Mouse (Mus musculus): ENCODE data around the gene Fam241a. TPM values are rescaled to one million over a fixed set of nuclear protein-coding genes. Genes with fewer than 3 reads are reported as not detected.
A peak's percentile ranks its signal among the peaks of the same experiment; 100 is the strongest.

Gene Fam241a
- polyA plus RNA-seq, 1 experiment from 2014 or later, result 4.9 TPM

DNA sequence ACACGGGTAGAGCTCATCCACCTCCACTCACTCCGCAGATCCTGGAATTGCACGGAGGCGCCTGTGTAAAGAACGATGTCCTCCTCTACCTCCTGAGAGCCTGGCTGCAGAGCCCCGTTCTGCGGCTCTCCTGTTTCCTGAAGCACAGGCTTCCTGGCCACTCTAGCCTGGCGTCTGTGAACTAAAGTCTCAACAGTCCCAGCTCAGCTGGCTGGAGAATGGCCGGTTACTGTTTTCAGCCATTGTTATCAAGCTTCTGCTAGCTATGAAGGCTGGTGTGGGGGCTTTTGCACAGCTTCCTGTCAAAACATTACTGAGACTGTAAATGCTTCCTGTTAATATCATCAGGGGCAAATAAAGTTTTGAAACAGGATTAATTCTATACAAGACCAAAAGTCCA is 24.5 kb downstream of the Fam241a start:
- ATAC-seq (replicated peaks; ENCODE audit: insufficient number of reproducible peaks, low FRiP score, low TSS enrichment, low read depth), result no peak
- no peak for DNase-seq (ENCODE audit: low spot score)
- Histone ChIP-seq H3K4me2 (ENCODE audit: low read depth, low read length) (no peak overlapping the region), H3K27me3 (ENCODE audit: control insufficient read depth, insufficient read depth, low read length) (no peaks in the 10 kb centered on the region), H3K4me1 (ENCODE audit: control insufficient read depth, insufficient read depth, low read length) (no peaks in the 10 kb centered on the region), H3K27ac (replicated peaks; ENCODE audit: low read depth, low read length) (no peak overlapping the region), H3K9ac (replicated peaks; ENCODE audit: low read length) (no peak overlapping the region), H3K9me3 (replicated peaks; ENCODE audit: control insufficient read depth, low read length) (no peaks in the 10 kb centered on the region), H3K36me3 (replicated peaks; ENCODE audit: control insufficient read depth, insufficient read depth, low read depth, low read length) (no peaks in the 10 kb centered on the region), H3K4me3 (ENCODE audit: low read depth, low read length) (no peak overlapping the region)
- WGBS, result 79% methylated on average over 9 of the region's 9 CpGs

DNA sequence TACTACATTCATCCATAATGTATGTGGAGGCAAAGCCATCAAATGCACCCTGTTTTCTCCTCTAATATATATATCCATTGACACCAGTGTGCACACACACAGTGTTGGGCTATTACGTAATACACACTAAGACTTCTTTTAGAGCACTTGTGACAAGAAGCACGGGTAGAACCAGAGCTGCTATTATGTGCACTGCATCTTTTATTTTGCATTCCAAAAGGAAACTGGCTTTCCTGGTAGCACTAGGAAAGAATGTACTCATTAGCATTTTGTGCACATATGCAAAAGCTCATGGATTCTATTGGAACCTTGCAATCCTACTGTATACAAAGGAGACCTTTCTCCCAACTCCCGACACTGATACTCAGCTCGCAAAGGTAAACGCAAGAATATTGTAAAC is 27.2 kb downstream of the Fam241a start:
- H3K4me3 ChIP-seq (ENCODE audit: low read depth, low read length), result no peak overlapping the region
- no peak overlapping the region for H3K27ac ChIP-seq (replicated peaks; ENCODE audit: low read depth, low read length)
- H3K4me2 ChIP-seq (ENCODE audit: low read depth, low read length), result no peak overlapping the region
- no peaks in the 10 kb centered on the region for H3K9me3 ChIP-seq (replicated peaks; ENCODE audit: control insufficient read depth, low read length)
- 84% methylated on average over 5 of the region's 5 CpGs for WGBS
- H3K4me1 ChIP-seq (ENCODE audit: control insufficient read depth, insufficient read depth, low read length), result no peaks in the 10 kb centered on the region
- H3K36me3 ChIP-seq (replicated peaks; ENCODE audit: control insufficient read depth, insufficient read depth, low read depth, low read length), result no peaks in the 10 kb centered on the region
- H3K9ac ChIP-seq (replicated peaks; ENCODE audit: low read length), result no peak overlapping the region
- DNase-seq (ENCODE audit: low spot score) (no peak), ATAC-seq (replicated peaks; ENCODE audit: insufficient number of reproducible peaks, low FRiP score, low TSS enrichment, low read depth) (no peak)
- H3K27me3 ChIP-seq (ENCODE audit: control insufficient read depth, insufficient read depth, low read length), result no peaks in the 10 kb centered on the region

DNA sequence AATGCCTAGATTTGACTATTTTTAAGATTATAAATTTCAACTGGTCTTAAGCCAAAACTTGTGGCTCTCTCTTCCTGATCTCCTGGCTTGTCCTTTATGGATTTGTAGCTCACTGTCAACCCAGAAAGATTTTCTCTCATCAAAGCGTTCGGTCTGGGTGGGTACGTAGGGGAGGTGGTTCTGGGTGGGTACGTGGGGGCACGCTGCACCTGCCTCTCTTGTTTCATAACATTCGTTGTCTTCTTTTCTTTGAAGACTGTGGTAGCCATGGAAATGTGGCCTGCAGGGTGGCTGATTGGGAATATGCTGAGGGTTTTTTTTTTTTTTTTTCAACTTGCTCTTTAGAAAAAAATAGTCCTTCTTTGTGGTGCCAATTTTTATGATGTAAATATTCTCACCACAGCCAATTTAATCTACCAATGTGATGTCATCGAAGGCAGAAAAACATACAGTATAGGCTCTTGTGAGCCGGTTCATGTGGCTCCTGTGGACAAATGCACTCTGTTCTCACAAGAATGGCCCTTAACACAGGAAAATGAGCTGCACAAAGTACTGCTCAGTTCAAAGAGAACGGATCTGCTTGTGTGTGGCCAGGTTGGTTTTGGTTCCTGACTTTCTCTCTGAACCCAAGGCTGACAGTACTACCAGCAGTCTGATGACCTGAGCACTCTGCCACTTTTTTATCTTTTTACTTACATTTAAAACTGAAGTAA is 27.9 kb downstream of the Fam241a start:
- no peaks in the 10 kb centered on the region for H3K27me3 ChIP-seq (ENCODE audit: control insufficient read depth, insufficient read depth, low read length)
- H3K4me2 ChIP-seq (ENCODE audit: low read depth, low read length), result no peak overlapping the region
- H3K27ac ChIP-seq (replicated peaks; ENCODE audit: low read depth, low read length), result no peak overlapping the region
- ATAC-seq (replicated peaks; ENCODE audit: insufficient number of reproducible peaks, low FRiP score, low TSS enrichment, low read depth), result no peak
- no peaks in the 10 kb centered on the region for H3K4me1 ChIP-seq (ENCODE audit: control insufficient read depth, insufficient read depth, low read length)
- no peak overlapping the region for H3K4me3 ChIP-seq (ENCODE audit: low read depth, low read length)
- no peaks in the 10 kb centered on the region for H3K9me3 ChIP-seq (replicated peaks; ENCODE audit: control insufficient read depth, low read length)
- H3K9ac ChIP-seq (replicated peaks; ENCODE audit: low read length), result no peak overlapping the region
- no peak for DNase-seq (ENCODE audit: low spot score)
- no peaks in the 10 kb centered on the region for H3K36me3 ChIP-seq (replicated peaks; ENCODE audit: control insufficient read depth, insufficient read depth, low read depth, low read length)
- WGBS, result 81% methylated on average over 9 of the region's 9 CpGs

DNA sequence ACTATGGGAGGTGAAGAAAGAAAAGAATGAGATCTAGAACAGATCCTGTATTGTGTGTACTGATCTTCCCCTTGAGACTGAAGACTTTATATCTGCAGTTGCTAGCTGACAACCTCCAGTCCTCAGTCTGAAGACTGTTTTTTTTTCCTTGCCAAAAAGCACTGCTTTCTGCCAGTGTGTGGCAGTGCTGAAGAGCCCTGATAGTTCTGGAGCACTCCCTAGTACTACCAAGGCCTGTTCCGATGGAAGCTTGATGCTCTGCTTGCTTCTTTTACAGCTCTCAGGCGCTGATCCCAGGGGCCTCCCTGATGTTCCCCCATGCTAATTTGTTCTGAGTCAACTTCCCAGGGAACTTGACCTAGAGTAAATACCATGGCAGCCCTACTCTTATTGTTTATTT is 31.9 kb downstream of the Fam241a start:
- Histone ChIP-seq H3K27me3 (ENCODE audit: control insufficient read depth, insufficient read depth, low read length) (no peaks in the 10 kb centered on the region), H3K4me2 (ENCODE audit: low read depth, low read length) (no peak overlapping the region), H3K4me3 (ENCODE audit: low read depth, low read length) (no peak overlapping the region), H3K9ac (replicated peaks; ENCODE audit: low read length) (no peak overlapping the region), H3K36me3 (replicated peaks; ENCODE audit: control insufficient read depth, insufficient read depth, low read depth, low read length) (no peaks in the 10 kb centered on the region), H3K9me3 (replicated peaks; ENCODE audit: control insufficient read depth, low read length) (no peaks in the 10 kb centered on the region), H3K27ac (replicated peaks; ENCODE audit: low read depth, low read length) (no peak overlapping the region), H3K4me1 (ENCODE audit: control insufficient read depth, insufficient read depth, low read length) (no peaks in the 10 kb centered on the region)
- WGBS, result 26% methylated on average over 2 of the region's 2 CpGs
- DNase-seq (ENCODE audit: low spot score), result no peak
- ATAC-seq (replicated peaks; ENCODE audit: insufficient number of reproducible peaks, low FRiP score, low TSS enrichment, low read depth), result no peak

DNA sequence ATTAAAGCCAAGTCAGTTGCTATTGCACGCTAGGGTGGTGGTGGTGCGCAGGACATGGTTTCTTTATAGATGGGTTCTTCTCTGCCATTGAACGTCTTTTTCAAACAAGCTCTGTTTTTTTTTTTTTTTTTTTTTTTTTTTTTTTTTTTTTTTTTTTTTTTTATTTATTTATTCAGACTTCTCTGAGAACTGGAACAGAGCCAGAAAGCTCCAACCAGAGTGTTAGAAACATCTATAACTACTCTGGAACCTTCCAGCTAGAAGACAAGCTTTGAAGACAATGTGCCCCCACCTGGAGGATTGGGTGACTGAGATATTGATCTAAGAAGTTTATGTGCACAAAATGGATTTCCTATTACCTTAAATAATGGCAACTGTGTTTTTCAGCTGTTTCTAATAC is 32.6 kb downstream of the Fam241a start:
- ATAC-seq (replicated peaks; ENCODE audit: insufficient number of reproducible peaks, low FRiP score, low TSS enrichment, low read depth), result no peak
- Histone ChIP-seq H3K9ac (replicated peaks; ENCODE audit: low read length) (no peak overlapping the region), H3K27ac (replicated peaks; ENCODE audit: low read depth, low read length) (no peak overlapping the region), H3K27me3 (ENCODE audit: control insufficient read depth, insufficient read depth, low read length) (no peaks in the 10 kb centered on the region), H3K9me3 (replicated peaks; ENCODE audit: control insufficient read depth, low read length) (no peaks in the 10 kb centered on the region), H3K4me2 (ENCODE audit: low read depth, low read length) (no peak overlapping the region), H3K4me1 (ENCODE audit: control insufficient read depth, insufficient read depth, low read length) (no peaks in the 10 kb centered on the region), H3K4me3 (ENCODE audit: low read depth, low read length) (no peak overlapping the region), H3K36me3 (replicated peaks; ENCODE audit: control insufficient read depth, insufficient read depth, low read depth, low read length) (no peaks in the 10 kb centered on the region)
- DNase-seq (ENCODE audit: low spot score), result no peak
- 71% methylated on average over 3 of the region's 3 CpGs for WGBS

DNA sequence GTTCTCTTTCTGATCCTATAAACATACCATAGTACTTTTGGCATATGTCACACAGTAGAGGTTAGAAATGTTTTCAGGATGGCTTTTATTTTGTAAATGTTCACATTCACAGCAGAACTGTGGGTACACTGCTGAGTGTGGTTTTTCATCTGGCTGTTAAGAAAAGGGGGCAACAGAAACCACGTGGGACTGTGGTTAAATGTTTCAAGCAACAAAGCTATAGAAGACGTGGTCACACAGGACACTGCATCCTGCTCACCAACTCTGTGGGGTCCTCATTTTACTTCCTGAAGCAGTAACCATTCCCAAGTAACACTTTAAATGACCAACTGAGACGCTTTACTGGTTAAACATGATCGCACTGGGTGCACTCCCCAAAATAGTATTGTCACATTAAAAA is 33.6 kb downstream of the Fam241a start:
- no peaks in the 10 kb centered on the region for H3K27me3 ChIP-seq (ENCODE audit: control insufficient read depth, insufficient read depth, low read length)
- H3K9ac ChIP-seq (replicated peaks; ENCODE audit: low read length), result no peak overlapping the region

DNA sequence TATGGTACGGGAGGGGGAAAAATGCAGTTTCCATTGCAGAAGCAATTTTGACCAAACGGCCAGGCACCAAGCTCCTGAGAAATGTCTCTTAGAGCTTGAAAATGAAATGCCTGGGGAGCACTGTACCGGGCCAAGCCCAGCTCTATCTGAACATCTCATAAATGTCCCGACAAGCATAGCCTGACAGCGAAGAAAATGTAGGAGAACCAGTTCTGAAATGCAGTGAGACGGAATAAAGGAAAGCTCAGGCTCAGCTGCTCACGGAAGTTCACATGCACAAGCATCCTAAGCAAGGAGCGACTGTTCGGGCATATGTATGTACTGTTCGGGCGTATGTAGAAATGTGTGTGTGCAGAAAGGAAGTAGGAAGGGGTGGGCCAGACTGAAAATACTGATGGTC is 34.8 kb downstream of the Fam241a start:
- Histone ChIP-seq H3K4me1 (ENCODE audit: control insufficient read depth, insufficient read depth, low read length) (no peaks in the 10 kb centered on the region), H3K9me3 (replicated peaks; ENCODE audit: control insufficient read depth, low read length) (no peaks in the 10 kb centered on the region), H3K4me2 (ENCODE audit: low read depth, low read length) (no peak overlapping the region), H3K27me3 (ENCODE audit: control insufficient read depth, insufficient read depth, low read length) (no peaks in the 10 kb centered on the region), H3K36me3 (replicated peaks; ENCODE audit: control insufficient read depth, insufficient read depth, low read depth, low read length) (no peaks in the 10 kb centered on the region), H3K27ac (replicated peaks; ENCODE audit: low read depth, low read length) (no peak overlapping the region), H3K4me3 (ENCODE audit: low read depth, low read length) (no peak overlapping the region), H3K9ac (replicated peaks; ENCODE audit: low read length) (no peak overlapping the region)
- no peak for ATAC-seq (replicated peaks; ENCODE audit: insufficient number of reproducible peaks, low FRiP score, low TSS enrichment, low read depth)
- DNase-seq (ENCODE audit: low spot score), result peak; percentile 42
- WGBS, result 85% methylated on average over 11 of the region's 11 CpGs

More for the DNA sequence above, 33.6 kb downstream of the Fam241a start:
- no peak overlapping the region for H3K27ac ChIP-seq (replicated peaks; ENCODE audit: low read depth, low read length)
- no peaks in the 10 kb centered on the region for H3K9me3 ChIP-seq (replicated peaks; ENCODE audit: control insufficient read depth, low read length)
- H3K4me2 ChIP-seq (ENCODE audit: low read depth, low read length), result no peak overlapping the region
- no peak for ATAC-seq (replicated peaks; ENCODE audit: insufficient number of reproducible peaks, low FRiP score, low TSS enrichment, low read depth)
- no peaks in the 10 kb centered on the region for H3K4me1 ChIP-seq (ENCODE audit: control insufficient read depth, insufficient read depth, low read length)
- WGBS, result 71% methylated on average over 4 of the region's 4 CpGs
- no peak overlapping the region for H3K4me3 ChIP-seq (ENCODE audit: low read depth, low read length)
- no peaks in the 10 kb centered on the region for H3K36me3 ChIP-seq (replicated peaks; ENCODE audit: control insufficient read depth, insufficient read depth, low read depth, low read length)
- no peak for DNase-seq (ENCODE audit: low spot score)

DNA sequence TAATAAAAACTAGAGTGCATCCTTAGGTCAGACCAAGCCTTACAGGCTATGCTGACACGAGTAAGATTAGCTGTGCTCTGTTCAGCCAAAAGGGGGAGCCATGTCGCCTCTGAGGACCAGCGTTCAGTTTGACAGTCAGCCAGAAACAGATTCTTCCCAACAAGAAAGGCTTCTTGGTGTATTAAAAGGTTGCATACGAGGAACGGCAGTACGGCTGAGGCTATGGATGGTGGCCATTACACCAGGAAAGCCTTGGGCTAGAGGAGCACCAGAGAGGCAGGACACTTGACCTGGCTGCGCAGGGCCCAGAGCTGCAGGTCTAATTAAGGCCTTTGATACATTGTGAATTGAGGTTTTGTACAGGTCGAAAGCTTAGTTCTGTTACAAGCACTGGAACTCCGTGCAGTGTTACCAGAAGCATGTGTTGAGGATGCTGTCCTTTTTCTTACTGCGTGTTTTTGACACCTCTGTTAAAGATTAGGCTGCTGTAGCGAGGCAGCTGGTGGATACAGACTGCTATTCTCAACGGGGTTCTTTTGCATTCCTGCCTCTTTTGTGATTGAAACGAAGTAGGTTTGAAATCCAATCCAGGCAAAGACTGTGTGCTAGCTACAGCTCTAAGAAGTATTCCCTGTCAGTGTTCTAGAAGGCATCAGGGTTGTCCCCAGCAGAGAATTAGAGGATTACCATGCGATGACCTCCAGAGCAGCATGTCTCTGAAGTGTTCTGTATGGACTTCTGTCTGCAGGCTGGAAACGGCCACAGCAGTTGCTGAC is 42.5 kb downstream of the Fam241a start:
- H3K4me2 ChIP-seq (ENCODE audit: low read depth, low read length), result no peak overlapping the region
- ATAC-seq (replicated peaks; ENCODE audit: insufficient number of reproducible peaks, low FRiP score, low TSS enrichment, low read depth) (0 out of 2 replicates have a peak, but pooled peaks have one; percentile 52), DNase-seq (ENCODE audit: low spot score) (peak; percentile 86)
- H3K36me3 ChIP-seq (replicated peaks; ENCODE audit: control insufficient read depth, insufficient read depth, low read depth, low read length), result no peaks in the 10 kb centered on the region
- H3K4me3 ChIP-seq (ENCODE audit: low read depth, low read length), result no peak overlapping the region
- 19% methylated on average over 15 of the region's 15 CpGs for WGBS
- H3K27ac ChIP-seq (replicated peaks; ENCODE audit: low read depth, low read length), result no peak overlapping the region
- H3K9me3 ChIP-seq (replicated peaks; ENCODE audit: control insufficient read depth, low read length), result no peaks in the 10 kb centered on the region
- no peak overlapping the region for H3K9ac ChIP-seq (replicated peaks; ENCODE audit: low read length)
- H3K4me1 ChIP-seq (ENCODE audit: control insufficient read depth, insufficient read depth, low read length), result no peaks in the 10 kb centered on the region
- no peaks in the 10 kb centered on the region; the same call in 1 of the 2 replicates for H3K27me3 ChIP-seq (ENCODE audit: control insufficient read depth, insufficient read depth, low read length)

Measured in embryonic facial prominence, embryonic 11.5 days (tissue).